Mouse (Mus musculus): ENCODE measurements at regions not wholly inside any gene's neighbourhood (a gene's known extent, or its start where the extent isn't known, plus 50 kb on each side); places are given as distances from the start of the nearest gene placed in this dataset.

DNA sequence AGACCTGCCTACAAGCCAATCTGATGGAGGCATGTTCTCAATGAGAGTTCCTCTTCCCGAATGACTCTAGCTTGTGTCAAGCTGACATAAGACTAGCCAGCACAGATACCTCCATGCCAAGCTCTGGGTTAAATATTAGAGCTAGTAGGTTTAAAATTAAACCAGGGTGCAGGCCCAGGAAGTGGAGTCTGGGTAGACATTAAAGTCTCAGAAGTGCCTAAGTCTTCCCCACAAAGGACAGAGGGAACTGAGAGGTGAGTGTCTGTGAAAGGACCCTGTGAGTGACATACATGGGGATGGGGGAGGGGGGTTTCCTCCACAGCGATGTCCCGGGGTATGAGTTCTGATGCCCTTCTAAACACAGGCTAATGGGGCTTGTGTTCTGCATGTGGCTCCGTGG, 90.2 kb upstream of the Sertad2 start:
- TF ChIP-seq POLR2A (IDR thresholded peaks at IDR 0.05; ENCODE audit: low read depth, low read length): no peak
- TF ChIP-seq CTCF (IDR thresholded peaks at IDR 0.05; ENCODE audit: extremely low read depth, insufficient read depth, insufficient read length, insufficient replicate concordance): no peak

All from spleen, adult 2 months (tissue).